Mouse (Mus musculus) liver, embryonic 14.5 days (tissue): ENCODE measurements around the gene Hunk. TPM values are rescaled to one million over a fixed set of nuclear protein-coding genes. Genes with fewer than 3 reads are reported as not detected.

Experiments
- ATAC-seq: fragments of 200-750 bp; cut with Nextera tagmentation; 2 replicates; pipeline ENCODE4 v1.8.0; 2017; ENCODE audit warnings: moderate number of reproducible peaks, mild to moderate bottlenecking, moderate library complexity; ENCODE audit not compliant: insufficient read depth
- DNase-seq, 3 experiments: peaks; one replicate each; pipeline ENCODE4 v3.0.0-alpha.2; 2012 to 2013; ENCODE audit warnings: low read depth in 3 of 3, low spot score in 3 of 3
- H3K27ac ChIP-seq: fragments of 300-500 bp; sonication (generic); 2 replicates; pipeline ENCODE4 v1.5.1; 2014; ENCODE audit warnings: moderate library complexity, mild to moderate bottlenecking, control low read depth, inconsistent platforms
- H3K27me3 ChIP-seq: fragments of 300-500 bp; sonication (generic); 2 replicates; pipeline ENCODE4 v1.6.1; 2014; ENCODE audit warnings: mild to moderate bottlenecking, low read length, moderate library complexity; ENCODE audit not compliant: control insufficient read depth, insufficient read depth
- H3K36me3 ChIP-seq: fragments of 300-500 bp; sonication (generic); replicated peaks from 2 replicates; pipeline ENCODE4 v1.6.1; 2014; ENCODE audit warnings: low read depth; ENCODE audit not compliant: control insufficient read depth, insufficient read depth
- H3K4me1 ChIP-seq, 2 experiments: fragments of 200-500 bp in 1 of 2; fragments of 300-500 bp in 1 of 2; sonication (generic) in 1 of 2; replicated peaks; 2 replicates each; pipeline ENCODE4 v1.6.1; 2012 to 2014; ENCODE audit warnings: antibody characterized with exemption in 1 of 2, inconsistent platforms in 1 of 2, low read length in 1 of 2; ENCODE audit not compliant: control insufficient read depth in 2 of 2, insufficient read depth in 2 of 2
- H3K4me2 ChIP-seq: fragments of 300-500 bp; sonication (generic); 2 replicates; pipeline ENCODE4 v1.6.1; 2014; ENCODE audit warnings: low read depth, mild to moderate bottlenecking, control low read depth, moderate library complexity
- H3K4me3 ChIP-seq, 2 experiments: fragments of 200-500 bp in 1 of 2; fragments of 300-500 bp in 1 of 2; sonication (generic) in 1 of 2; 2 replicates each; pipeline ENCODE4 v1.5.1; 2012 to 2014; ENCODE audit warnings: low read depth in 2 of 2, low read length in 2 of 2, mild to moderate bottlenecking in 2 of 2, control low read depth in 1 of 2, inconsistent platforms in 1 of 2, moderate library complexity in 1 of 2; ENCODE audit not compliant: insufficient read depth in 1 of 2
- H3K9ac ChIP-seq: fragments of 300-500 bp; sonication (generic); replicated peaks from 2 replicates; pipeline ENCODE4 v1.6.1; 2014; ENCODE audit warnings: mild to moderate bottlenecking, control low read depth, moderate library complexity
- H3K9me3 ChIP-seq: fragments of 300-500 bp; sonication (generic); 2 replicates; pipeline ENCODE4 v1.6.1; 2016; ENCODE audit warnings: low read length, mixed read lengths; ENCODE audit not compliant: control insufficient read depth
- CTCF ChIP-seq: IDR thresholded peaks from 2 replicates; pipeline ENCODE4 v1.5.1; 2016; ENCODE audit warnings: antibody characterized with exemption, low read depth, control low read depth
- EP300 ChIP-seq: IDR thresholded peaks from 2 replicates; pipeline ENCODE4 v1.6.1; 2016; ENCODE audit warnings: antibody characterized with exemption, low read depth
- WGBS: fragments of 180-500 bp; shearing (Covaris S2); extraction: QIAGEN DNeasy Blood & Tissue Kit; methylation state at CpG from one replicate; pipeline ENCODE4 v1.1.7; 2014; ENCODE audit not compliant: insufficient replicate concordance; 5-methylcytosine and 5-hydroxymethylcytosine counted together
- polyA plus RNA-seq, 2 experiments: library from polyadenylated mRNA; depleted of rRNA in 1 of 2; stranded (reverse) in 1 of 2; unstranded in 1 of 2; fragments of >200 nt; fragmentation: Nextera tagmentation in 1 of 2; extraction: Ambion mirVana in 1 of 2; gene quantifications; 2 replicates each; pipeline versions ENCODE4 v1.2.1 to v1.2.3; 2012 to 2014

Gene Hunk
- polyA plus RNA-seq, 2 experiments: 0.80 to 0.88 TPM

GRCm38 (mm10) chr16:90389103-90389750, 3.4 kb downstream of the Hunk start:
- H3K36me3 ChIP-seq: no peaks in the 10 kb centered on the region
- H3K4me1 ChIP-seq: no peaks in the 10 kb centered on the region; a peak in 1 of 4 replicates
- ATAC-seq: no peak
- peaks cover 36% of the 10 kb centered on the region for H3K27me3 ChIP-seq
- H3K27ac ChIP-seq: no peak overlapping the region
- H3K4me2 ChIP-seq: no peak overlapping the region
- H3K4me3 ChIP-seq: no peak overlapping the region
- no peak overlapping the region for H3K9ac ChIP-seq
- no peak for TF ChIP-seq EP300
- TF ChIP-seq CTCF: no peak
- DNase-seq: no peak
- 60% methylated on average over 15 of the region's 15 CpGs for WGBS
- H3K9me3 ChIP-seq: no peaks in the 10 kb centered on the region

DNA sequence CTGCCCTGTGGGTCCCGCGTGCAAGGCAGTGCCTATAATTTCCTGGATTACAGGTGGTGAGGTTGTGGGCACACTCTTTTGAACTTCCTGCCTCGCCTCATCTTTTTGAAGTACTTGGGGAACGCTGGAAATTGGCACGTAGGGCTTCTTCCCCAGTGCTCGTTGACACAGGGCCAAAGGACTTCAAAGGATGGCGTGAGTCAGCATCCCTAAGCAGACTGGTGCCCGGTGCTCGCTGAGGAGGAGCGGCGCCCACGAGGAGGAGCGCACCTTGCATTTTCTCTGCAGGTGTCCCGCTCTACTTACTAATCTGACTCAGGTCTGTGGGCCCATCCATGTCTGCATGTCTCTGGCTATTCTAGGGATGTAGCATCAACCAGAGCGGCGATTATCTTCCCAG, 4.9 kb downstream of the Hunk start:
- no peak for TF ChIP-seq EP300
- H3K9me3 ChIP-seq: no peaks in the 10 kb centered on the region
- H3K4me1 ChIP-seq: peaks cover 0 to 1% of the 10 kb centered on the region in 2 experiments; a peak in 2 of 4 replicates
- WGBS: 65% methylated on average over 16 of the region's 16 CpGs
- no peak overlapping the region for H3K9ac ChIP-seq
- no peaks in the 10 kb centered on the region for H3K36me3 ChIP-seq
- ATAC-seq (no peak), DNase-seq (no peak)
- H3K4me3 ChIP-seq: no peak overlapping the region
- peaks cover 21% of the 10 kb centered on the region for H3K27me3 ChIP-seq
- H3K27ac ChIP-seq: no peak overlapping the region
- no peak overlapping the region for H3K4me2 ChIP-seq

GRCm38 (mm10) chr16:90394761-90395160, 8.9 kb downstream of the Hunk start:
- ATAC-seq (no peak), DNase-seq (no peak)
- H3K4me1 ChIP-seq: peaks cover 0 to 6% of the 10 kb centered on the region in 2 experiments; a peak in 2 of 4 replicates
- H3K9me3 ChIP-seq: no peaks in the 10 kb centered on the region
- H3K4me2 ChIP-seq: no peak overlapping the region
- H3K27ac ChIP-seq: no peak overlapping the region
- H3K36me3 ChIP-seq: no peaks in the 10 kb centered on the region
- H3K4me3 ChIP-seq: no peak overlapping the region
- TF ChIP-seq CTCF (no peak), EP300 (no peak)
- no peaks in the 10 kb centered on the region for H3K27me3 ChIP-seq
- H3K9ac ChIP-seq: no peak overlapping the region
- 59% methylated on average over 4 of the region's 4 CpGs for WGBS

DNA sequence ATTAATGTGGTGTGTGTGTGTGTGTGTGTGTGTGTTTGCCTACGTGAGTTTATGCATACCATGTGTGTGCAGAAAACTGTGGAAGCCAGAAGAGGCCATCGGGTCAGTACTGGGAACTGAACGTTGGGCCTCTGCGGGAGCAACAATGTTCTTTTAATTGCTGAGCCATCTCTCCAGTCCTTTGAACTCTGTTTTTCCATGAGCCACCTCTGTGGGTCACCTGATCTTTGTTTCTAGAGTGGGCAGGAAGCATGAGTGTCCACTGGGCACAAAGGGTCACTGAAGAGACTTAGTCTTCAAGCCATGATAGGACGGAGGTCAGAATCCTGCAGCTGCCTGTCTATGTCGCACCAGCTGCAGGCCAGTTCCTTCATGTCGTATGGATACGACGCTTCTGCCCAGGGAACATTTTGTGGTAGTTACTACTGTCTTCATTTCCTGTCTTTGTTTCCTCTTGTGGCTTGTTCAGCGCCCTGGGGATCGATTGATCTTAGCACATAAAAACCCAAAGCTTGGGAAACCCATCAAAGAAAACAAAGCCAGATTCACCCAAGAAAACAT, 10.3 kb downstream of the Hunk start:
- H3K27ac ChIP-seq: no peak overlapping the region
- TF ChIP-seq CTCF (no peak), EP300 (no peak)

DNA sequence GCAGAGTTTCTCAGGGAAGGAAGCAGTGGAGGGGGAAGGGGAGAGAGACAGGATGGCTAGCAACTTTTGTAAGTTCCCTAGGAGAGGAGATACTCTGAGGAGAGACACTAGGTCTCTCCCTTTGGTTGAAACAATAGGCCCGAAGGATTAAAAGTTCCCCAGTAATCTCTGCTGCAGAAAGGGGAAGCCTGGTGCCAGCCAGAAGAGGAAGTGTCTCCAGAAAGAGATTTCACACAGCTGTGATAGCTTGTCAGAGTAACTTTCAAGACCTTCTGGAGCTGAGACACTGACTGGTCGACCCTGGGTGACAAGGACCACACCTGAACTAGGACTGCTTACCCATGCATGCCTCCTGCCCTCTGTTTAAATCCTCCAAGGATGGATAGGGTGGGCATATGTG, 11.1 kb downstream of the Hunk start:
- H3K9me3 ChIP-seq: no peaks in the 10 kb centered on the region
- TF ChIP-seq CTCF (no peak), EP300 (no peak)

More for the DNA sequence above, 10.3 kb downstream of the Hunk start:
- H3K36me3 ChIP-seq: no peaks in the 10 kb centered on the region
- ATAC-seq: no peak
- no peaks in the 10 kb centered on the region for H3K9me3 ChIP-seq
- WGBS: 25% methylated on average over 11 of the region's 11 CpGs
- DNase-seq: no peak
- H3K4me1 ChIP-seq: peaks cover 0 to 9% of the 10 kb centered on the region in 2 experiments; a peak in 2 of 4 replicates
- H3K27me3 ChIP-seq: no peaks in the 10 kb centered on the region
- no peak overlapping the region for H3K4me2 ChIP-seq
- H3K4me3 ChIP-seq: no peak overlapping the region
- H3K9ac ChIP-seq: no peak overlapping the region

More for the DNA sequence above, 11.1 kb downstream of the Hunk start:
- no peaks in the 10 kb centered on the region for H3K36me3 ChIP-seq
- DNase-seq (no peak), ATAC-seq (no peak)
- no peak overlapping the region for H3K9ac ChIP-seq
- no peak overlapping the region for H3K4me3 ChIP-seq
- H3K4me1 ChIP-seq: peaks cover 0 to 10% of the 10 kb centered on the region in 2 experiments; a peak in 2 of 4 replicates
- H3K27ac ChIP-seq: no peak overlapping the region
- WGBS: 0% methylated on average over 2 of the region's 2 CpGs
- no peaks in the 10 kb centered on the region for H3K27me3 ChIP-seq
- H3K4me2 ChIP-seq: no peak overlapping the region
